Mouse (Mus musculus) lung, embryonic 15.5 days (tissue): ENCODE data around the gene Cyb5rl. TPM values are rescaled to one million over a fixed set of nuclear protein-coding genes. Genes with fewer than 3 reads are reported as not detected.

ENCODE experiments used
- ATAC-seq: fragments of 200-750 bp; cut with Nextera tagmentation; 2 replicates; pipeline ENCODE4 v1.8.0; 2017; ENCODE audit warnings: moderate number of reproducible peaks, borderline replicate concordance; ENCODE audit not compliant: low FRiP score, low TSS enrichment; ENCODE audit errors: extremely low read depth
- H3K27ac ChIP-seq: fragments of 300-500 bp; sonication (generic); 2 replicates; pipeline ENCODE4 v1.5.1; 2015; ENCODE audit warnings: moderate library complexity, mild to moderate bottlenecking, inconsistent platforms
- H3K27me3 ChIP-seq: fragments of 300-500 bp; sonication (generic); 2 replicates; pipeline ENCODE4 v1.6.1; 2015; ENCODE audit warnings: inconsistent platforms
- H3K36me3 ChIP-seq: fragments of 300-500 bp; sonication (generic); 2 replicates; pipeline ENCODE4 v1.6.1; 2015; ENCODE audit warnings: inconsistent platforms
- H3K4me1 ChIP-seq: fragments of 300-500 bp; sonication (generic); 2 replicates; pipeline ENCODE4 v1.6.1; 2015; ENCODE audit warnings: inconsistent platforms
- H3K4me2 ChIP-seq: fragments of 300-500 bp; sonication (generic); 2 replicates; pipeline ENCODE4 v1.6.1; 2015; ENCODE audit warnings: inconsistent platforms, mild to moderate bottlenecking, moderate library complexity
- H3K4me3 ChIP-seq: fragments of 300-500 bp; sonication (generic); 2 replicates; pipeline ENCODE4 v1.5.1; 2015; ENCODE audit warnings: mild to moderate bottlenecking, inconsistent platforms
- H3K9ac ChIP-seq: fragments of 300-500 bp; sonication (generic); 2 replicates; pipeline ENCODE4 v1.6.1; 2015; ENCODE audit warnings: inconsistent platforms
- H3K9me3 ChIP-seq: fragments of 300-500 bp; sonication (generic); 2 replicates; pipeline ENCODE4 v1.6.1; 2016; ENCODE audit warnings: inconsistent platforms
- WGBS: fragments of 180-500 bp; shearing (Covaris S2); methylation state at CpG from one replicate; pipeline ENCODE4 v1.1.7; 2015; 5-methylcytosine and 5-hydroxymethylcytosine counted together
- polyA plus RNA-seq: library from polyadenylated mRNA; unstranded; fragments of >200 nt; fragmentation: Nextera tagmentation; extraction: Ambion mirVana; gene quantifications from 2 replicates; pipeline ENCODE4 v1.2.1, GENCODE M21; 2015

Gene Cyb5rl
- polyA plus RNA-seq, 1 experiment from 2014 or later, result 6.1 TPM

DNA sequence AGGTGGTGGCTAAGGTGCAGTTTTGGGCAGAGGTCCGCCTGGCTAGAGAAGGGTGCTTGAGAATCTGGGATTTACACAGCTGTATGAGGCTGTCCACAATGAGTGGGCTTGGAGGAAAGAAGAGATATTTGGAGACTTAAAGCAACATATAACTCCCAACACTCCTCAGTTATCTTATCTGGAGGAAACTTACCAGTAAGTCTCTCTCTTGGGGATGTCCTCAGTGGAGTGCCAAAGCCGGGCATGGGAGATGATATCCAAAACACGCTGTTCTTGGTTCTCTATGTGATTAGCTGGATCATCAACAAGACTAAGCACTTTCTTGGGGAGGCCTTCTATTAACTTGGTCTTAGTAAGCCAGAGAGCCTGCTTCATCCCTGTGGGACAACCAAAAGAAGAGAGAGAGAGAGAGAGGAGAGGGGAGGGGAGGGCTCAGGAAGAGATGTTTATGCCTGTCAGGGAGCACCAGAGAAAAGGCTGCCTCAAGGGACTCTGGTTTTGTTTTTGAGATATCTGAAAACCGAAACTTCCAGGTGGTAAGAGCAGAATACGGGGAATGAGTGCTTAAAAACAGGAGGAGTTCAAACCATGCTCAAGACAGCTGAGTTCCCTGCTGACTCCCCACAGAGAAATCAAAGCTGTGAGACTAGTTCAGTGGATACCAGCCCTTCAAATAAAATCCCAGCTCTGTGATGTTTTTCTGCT is 2.2 kb upstream of the Cyb5rl start:
- Histone ChIP-seq H3K4me2 (no peak overlapping the region), H3K9me3 (no peaks in the 10 kb centered on the region), H3K27ac (no peak overlapping the region), H3K36me3 (peaks cover 43% of the 10 kb centered on the region), H3K4me3 (no peak overlapping the region), H3K4me1 (peaks cover 16% of the 10 kb centered on the region), H3K27me3 (no peaks in the 10 kb centered on the region), H3K9ac (no peak overlapping the region)
- ATAC-seq, result no peak
- WGBS, result 83% methylated on average over 5 of the region's 5 CpGs

DNA sequence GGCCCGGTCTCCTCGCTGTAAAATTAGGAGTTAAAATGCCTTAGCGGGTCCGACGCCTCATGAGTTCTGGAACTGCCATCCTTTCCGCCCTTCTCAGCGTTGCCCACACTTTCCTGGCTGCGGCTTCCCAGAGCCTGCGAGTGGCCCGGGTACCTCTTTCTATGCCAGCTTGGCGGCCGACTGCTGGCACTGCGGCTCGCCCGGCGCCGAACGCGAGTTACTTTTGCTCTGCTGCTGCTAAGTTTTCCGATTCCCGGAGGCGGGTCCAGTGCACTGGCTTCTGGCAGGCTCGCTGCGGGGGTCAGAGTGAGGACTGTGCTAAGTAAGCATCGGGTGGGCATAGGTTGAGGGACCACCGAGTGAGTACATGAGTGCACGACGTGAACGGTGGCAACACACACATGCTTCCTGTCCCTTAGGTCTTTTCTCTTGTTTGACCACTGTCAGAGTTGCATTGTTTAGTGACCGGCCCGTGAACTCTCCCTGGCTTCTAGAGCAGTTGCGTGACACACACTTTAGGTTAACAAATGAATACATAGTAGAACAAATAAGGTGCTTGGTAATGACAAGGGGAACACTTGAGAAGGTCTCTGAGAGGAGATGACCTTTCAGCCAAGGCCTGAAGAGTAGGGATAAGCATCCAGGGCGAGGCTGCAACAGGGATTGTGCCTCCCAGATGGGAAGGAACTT is 508 bp downstream of the Cyb5rl start:
- peak; percentile 40; the same call in 1 of the 2 replicates for ATAC-seq
- Histone ChIP-seq H3K9me3 (no peaks in the 10 kb centered on the region), H3K4me2 (peak overlapping the region; percentile 96), H3K4me3 (peak overlapping the region; percentile 78), H3K4me1 (peaks cover 16% of the 10 kb centered on the region), H3K9ac (peak overlapping the region; percentile 69), H3K36me3 (peaks cover 19% of the 10 kb centered on the region), H3K27ac (peak overlapping the region; percentile 58), H3K27me3 (no peaks in the 10 kb centered on the region)
- WGBS, result 4% methylated on average over 33 of the region's 33 CpGs

DNA sequence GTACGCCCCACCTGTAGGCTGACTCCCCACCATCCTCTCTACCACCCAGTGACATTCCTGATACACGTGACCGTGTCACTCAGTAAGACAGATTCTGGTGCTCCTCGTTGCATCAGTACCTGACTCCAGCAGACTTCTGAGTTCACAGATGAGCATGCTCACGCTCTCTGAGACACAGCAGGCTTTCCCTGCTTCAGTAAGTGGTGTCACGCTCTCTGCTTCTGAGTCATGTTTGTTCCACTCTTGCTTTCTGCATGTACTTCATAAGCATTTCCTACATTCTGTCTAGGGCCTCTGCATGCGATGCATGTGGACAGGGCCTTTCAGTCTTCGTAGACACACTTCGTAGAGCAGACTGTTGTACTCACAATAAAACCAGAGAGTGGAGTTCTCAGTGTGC is 5.6 kb downstream of the Cyb5rl start:
- H3K27ac ChIP-seq, result no peak overlapping the region
- no peaks in the 10 kb centered on the region for H3K27me3 ChIP-seq
- no peaks in the 10 kb centered on the region for H3K36me3 ChIP-seq
- H3K9ac ChIP-seq, result no peak overlapping the region
- peaks cover 4% of the 10 kb centered on the region for H3K4me1 ChIP-seq
- H3K9me3 ChIP-seq, result no peaks in the 10 kb centered on the region
- H3K4me3 ChIP-seq, result no peak overlapping the region
- H3K4me2 ChIP-seq, result no peak overlapping the region
- WGBS, result 79% methylated on average over 9 of the region's 9 CpGs
- no peak for ATAC-seq

DNA sequence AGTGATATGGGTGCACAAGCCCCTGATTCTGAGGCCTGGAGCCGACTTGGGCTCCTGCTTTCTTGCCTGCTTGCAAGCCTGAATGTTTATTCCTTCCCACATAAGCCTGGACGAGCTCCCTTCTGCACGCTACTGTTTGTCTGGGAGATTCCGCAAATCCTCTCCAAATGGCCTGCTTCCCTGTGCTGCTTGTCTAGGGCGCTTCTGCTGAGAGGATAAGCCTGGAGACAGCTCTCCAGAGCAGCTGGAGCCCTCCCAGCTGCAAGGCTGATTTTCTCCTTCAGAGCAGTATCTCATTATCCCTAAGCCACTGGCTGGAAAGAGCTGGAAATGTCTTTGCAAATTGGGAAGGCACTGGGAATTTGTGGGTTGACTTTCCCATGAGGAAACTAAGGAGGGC is 8.7 kb downstream of the Cyb5rl start:
- no peak overlapping the region for H3K4me2 ChIP-seq
- no peaks in the 10 kb centered on the region for H3K36me3 ChIP-seq
- 54% methylated on average over 5 of the region's 5 CpGs for WGBS
- H3K4me1 ChIP-seq, result no peaks in the 10 kb centered on the region
- H3K9ac ChIP-seq, result no peak overlapping the region
- H3K27ac ChIP-seq, result no peak overlapping the region
- no peak overlapping the region for H3K4me3 ChIP-seq
- ATAC-seq, result no peak
- no peaks in the 10 kb centered on the region for H3K9me3 ChIP-seq
- H3K27me3 ChIP-seq, result no peaks in the 10 kb centered on the region

DNA sequence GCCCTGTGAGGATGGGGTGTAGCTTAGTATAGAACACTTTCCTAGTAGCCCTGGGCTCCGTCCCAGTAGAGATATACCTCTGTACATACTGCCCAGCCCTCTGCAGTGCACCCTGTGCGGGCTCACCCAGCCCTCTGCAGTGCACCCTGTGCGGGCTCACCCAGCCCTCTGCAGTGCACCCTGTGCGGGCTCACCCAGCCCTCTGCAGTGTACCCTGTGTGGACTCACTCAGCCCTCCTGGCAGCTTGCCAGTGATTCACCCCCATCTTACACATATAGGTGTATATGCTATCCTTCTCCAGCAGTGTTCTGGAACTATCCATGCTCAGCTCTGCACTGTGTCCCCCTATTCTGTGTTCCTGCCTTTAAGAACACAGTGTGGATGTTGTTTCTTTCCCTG is 12.1 kb downstream of the Cyb5rl start:
- H3K9ac ChIP-seq, result no peak overlapping the region
- no peaks in the 10 kb centered on the region for H3K27me3 ChIP-seq
- 76% methylated on average over 4 of the region's 4 CpGs for WGBS
- H3K4me3 ChIP-seq, result no peak overlapping the region
- no peak for ATAC-seq
- no peaks in the 10 kb centered on the region for H3K4me1 ChIP-seq
- H3K4me2 ChIP-seq, result no peak overlapping the region
- H3K9me3 ChIP-seq, result no peaks in the 10 kb centered on the region
- no peaks in the 10 kb centered on the region for H3K36me3 ChIP-seq
- no peak overlapping the region for H3K27ac ChIP-seq

DNA sequence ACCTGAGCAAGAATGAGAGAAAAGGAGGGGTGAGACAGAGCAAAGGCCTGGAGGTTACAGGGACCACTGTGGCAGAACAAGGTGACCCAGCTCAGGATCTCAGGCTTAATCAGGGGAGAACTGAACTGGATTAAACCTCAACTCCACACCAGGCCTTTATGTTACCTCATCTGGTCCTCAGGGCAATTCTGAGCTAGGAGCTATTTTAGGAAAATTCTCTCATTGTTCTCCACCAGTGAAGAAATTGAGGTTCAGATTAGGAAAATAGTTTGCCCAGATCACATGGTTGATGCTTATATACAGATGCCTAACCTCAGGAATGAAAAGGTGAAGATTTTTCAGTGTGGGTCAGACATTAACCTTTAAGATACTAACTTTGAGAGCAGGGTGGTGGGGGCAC is 12.9 kb downstream of the Cyb5rl start:
- H3K9ac ChIP-seq, result no peak overlapping the region
- no peaks in the 10 kb centered on the region for H3K9me3 ChIP-seq
- no peaks in the 10 kb centered on the region for H3K27me3 ChIP-seq
- no peak for ATAC-seq
- H3K4me3 ChIP-seq, result no peak overlapping the region
- no peak overlapping the region for H3K27ac ChIP-seq
- H3K4me2 ChIP-seq, result no peak overlapping the region
- peaks cover 2% of the 10 kb centered on the region; the same call in 1 of the 2 replicates for H3K4me1 ChIP-seq
- no peaks in the 10 kb centered on the region for H3K36me3 ChIP-seq

DNA sequence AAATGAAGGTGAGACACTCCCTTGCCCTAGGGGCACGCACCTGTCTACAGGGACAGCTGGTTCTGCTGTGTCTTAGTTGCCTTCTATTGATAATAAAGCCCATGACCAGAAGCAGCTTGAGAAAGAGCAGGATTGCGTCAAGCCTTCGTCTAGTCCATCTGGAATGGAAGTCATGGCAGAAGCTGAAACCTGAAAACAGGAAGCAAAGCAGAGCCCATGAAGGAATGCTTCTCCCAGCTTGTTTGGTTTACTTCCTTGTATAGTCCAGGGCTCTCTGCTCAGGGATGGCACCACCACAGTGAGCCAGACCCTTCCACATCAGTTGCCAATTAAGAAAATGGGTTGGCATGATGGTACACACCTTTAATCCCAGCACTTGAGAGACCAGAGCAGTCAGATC is 15.4 kb downstream of the Cyb5rl start:
- Histone ChIP-seq H3K9ac (no peak overlapping the region), H3K9me3 (no peaks in the 10 kb centered on the region), H3K4me3 (no peak overlapping the region), H3K4me2 (no peak overlapping the region), H3K27me3 (no peaks in the 10 kb centered on the region), H3K4me1 (peaks cover 4% of the 10 kb centered on the region; the same call in 1 of the 2 replicates), H3K27ac (no peak overlapping the region), H3K36me3 (no peaks in the 10 kb centered on the region)
- WGBS, result 83% methylated on average over 3 of the region's 3 CpGs
- no peak for ATAC-seq

DNA sequence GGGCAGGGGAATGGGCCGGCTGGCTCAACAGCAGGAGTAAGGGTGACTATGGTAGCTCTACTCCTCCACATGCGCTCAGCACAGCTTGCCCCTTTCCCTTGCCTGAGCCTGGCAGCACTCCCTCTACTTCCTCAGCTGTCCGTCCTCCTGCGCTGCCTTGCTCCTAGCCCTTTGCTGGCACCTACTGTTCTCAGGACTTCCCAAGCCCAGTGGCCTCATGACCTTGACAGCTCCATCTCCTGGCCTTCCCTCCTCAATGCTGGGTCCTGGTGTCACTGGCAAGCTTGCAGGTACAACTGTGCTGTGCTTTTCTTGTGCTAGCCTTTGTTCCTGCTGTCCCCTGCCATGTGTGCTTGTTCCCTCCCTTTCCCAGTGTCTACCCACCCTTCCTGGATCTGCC is 16.3 kb downstream of the Cyb5rl start:
- Histone ChIP-seq H3K27me3 (no peaks in the 10 kb centered on the region), H3K9ac (no peak overlapping the region), H3K27ac (no peak overlapping the region), H3K36me3 (no peaks in the 10 kb centered on the region), H3K4me2 (no peak overlapping the region), H3K4me3 (no peak overlapping the region), H3K9me3 (no peaks in the 10 kb centered on the region), H3K4me1 (peaks cover 4% of the 10 kb centered on the region; the same call in 1 of the 2 replicates)
- WGBS, result 86% methylated on average over 4 of the region's 4 CpGs
- no peak for ATAC-seq

DNA sequence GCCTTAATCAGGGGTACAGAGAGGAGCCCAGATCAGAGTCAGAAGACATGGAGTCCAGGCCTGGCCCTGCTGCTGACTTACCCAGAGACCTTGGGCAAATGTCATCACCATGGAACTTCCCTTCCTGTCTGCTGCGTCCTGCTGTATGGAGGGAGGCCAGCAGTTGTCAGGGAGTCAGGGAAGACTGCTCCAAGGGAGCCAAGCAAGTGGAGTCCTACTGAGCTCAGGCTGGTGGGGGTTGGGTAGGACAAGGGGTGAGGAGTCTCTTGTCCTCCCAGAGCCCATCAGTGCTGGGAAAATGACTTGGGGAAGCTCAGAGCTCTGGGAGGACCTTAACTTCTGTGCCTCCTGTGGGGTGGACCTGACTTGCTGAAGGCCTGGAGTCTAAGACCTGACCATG is 17.6 kb downstream of the Cyb5rl start:
- ATAC-seq, result no peak

DNA sequence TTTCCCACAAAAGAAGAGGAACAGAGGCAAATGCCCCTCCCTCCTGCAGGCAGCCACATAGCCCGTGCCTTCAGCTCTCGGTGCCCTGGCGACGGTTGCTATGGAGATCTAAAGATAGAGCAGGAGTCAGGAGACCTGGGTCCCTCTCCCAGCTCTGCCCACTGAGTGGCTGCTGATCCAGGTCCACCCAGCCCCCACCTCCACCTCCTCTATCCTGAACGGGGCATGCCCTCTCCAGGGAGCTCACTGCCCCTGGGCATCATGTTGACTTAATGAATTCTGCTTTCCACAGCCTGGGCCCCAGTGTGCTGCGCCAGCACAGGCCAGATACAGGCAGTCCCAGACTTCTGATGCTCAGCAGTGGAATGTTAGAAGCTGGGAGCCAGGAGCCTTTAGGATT is 18.1 kb downstream of the Cyb5rl start:
- Histone ChIP-seq H3K9me3 (no peaks in the 10 kb centered on the region), H3K4me2 (no peak overlapping the region), H3K36me3 (no peaks in the 10 kb centered on the region), H3K9ac (no peak overlapping the region), H3K4me3 (no peak overlapping the region), H3K4me1 (peaks cover 4% of the 10 kb centered on the region; the same call in 1 of the 2 replicates), H3K27me3 (no peaks in the 10 kb centered on the region), H3K27ac (no peak overlapping the region)
- 14% methylated on average over 6 of the region's 6 CpGs for WGBS
- ATAC-seq, result peak; percentile 54; the same call in 1 of the 2 replicates

More for the DNA sequence above, 17.6 kb downstream of the Cyb5rl start:
- H3K4me1 ChIP-seq, result peaks cover 4% of the 10 kb centered on the region; the same call in 1 of the 2 replicates
- 15% methylated on average over 1 of the region's 1 CpGs for WGBS
- no peak overlapping the region for H3K4me3 ChIP-seq
- H3K4me2 ChIP-seq, result no peak overlapping the region
- H3K27ac ChIP-seq, result no peak overlapping the region
- H3K27me3 ChIP-seq, result no peaks in the 10 kb centered on the region
- H3K36me3 ChIP-seq, result no peaks in the 10 kb centered on the region
- no peak overlapping the region for H3K9ac ChIP-seq
- no peaks in the 10 kb centered on the region for H3K9me3 ChIP-seq

DNA sequence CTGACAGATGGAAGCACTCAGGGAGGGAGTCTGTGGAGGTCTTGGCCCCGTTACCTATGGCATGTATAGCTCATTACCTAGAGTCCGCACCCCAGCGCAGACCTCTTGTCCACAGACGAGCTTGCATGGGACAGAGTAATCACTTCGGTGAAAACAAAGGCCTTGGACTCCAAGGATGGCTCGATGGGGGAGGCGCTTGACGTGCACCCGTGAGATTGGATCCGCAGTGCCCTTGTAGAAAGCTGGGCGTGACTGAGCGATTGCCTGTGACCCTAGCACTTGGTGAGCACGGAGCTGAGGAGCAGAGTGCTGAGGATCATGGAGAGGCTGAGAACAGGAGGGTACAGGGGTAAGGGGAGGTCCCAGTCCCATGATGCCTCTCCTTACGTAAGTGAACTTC is 24.9 kb downstream of the Cyb5rl start:
- H3K4me3 ChIP-seq, result no peak overlapping the region
- no peak for ATAC-seq
- no peak overlapping the region for H3K9ac ChIP-seq
- 72% methylated on average over 14 of the region's 14 CpGs for WGBS
- no peaks in the 10 kb centered on the region for H3K9me3 ChIP-seq
- H3K4me1 ChIP-seq, result no peaks in the 10 kb centered on the region
- no peaks in the 10 kb centered on the region for H3K27me3 ChIP-seq
- no peak overlapping the region for H3K4me2 ChIP-seq
- no peak overlapping the region for H3K27ac ChIP-seq
- no peaks in the 10 kb centered on the region for H3K36me3 ChIP-seq

DNA sequence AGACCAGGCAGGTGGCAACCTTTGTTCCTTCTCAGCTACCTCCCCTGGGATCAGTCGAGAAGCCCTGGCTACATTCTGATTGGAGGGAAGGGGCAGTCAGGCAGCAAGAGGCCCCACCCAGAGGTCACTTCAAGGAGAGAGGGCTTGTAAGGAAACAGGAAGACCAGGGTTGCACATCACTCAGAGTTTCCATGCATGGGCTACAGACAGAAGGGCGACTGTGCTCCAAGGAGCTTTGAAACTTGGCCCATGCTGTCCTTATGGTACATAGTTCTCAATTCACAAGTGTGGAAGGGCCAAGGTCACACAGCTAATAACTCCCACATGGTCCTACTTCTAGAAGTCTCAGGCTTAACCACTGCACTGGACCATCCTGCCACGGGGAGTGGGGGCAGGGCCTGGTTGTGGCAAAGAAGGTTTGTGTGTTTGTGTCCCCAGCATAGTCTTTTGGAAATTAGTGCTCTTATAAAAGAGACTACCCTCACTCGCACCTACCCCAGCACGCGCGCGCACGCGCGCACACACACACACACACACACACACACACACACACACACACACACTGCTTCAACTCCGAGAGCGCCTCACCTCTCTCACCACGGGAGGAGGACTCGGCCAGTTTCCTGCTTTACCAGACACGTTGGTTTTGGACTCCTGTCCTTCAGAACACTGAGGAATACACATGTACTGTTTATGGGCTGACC is 27.8 kb downstream of the Cyb5rl start:
- no peak overlapping the region for H3K9ac ChIP-seq
- no peaks in the 10 kb centered on the region for H3K27me3 ChIP-seq
- no peaks in the 10 kb centered on the region for H3K9me3 ChIP-seq
- no peak for ATAC-seq
- H3K4me3 ChIP-seq, result no peak overlapping the region
- no peaks in the 10 kb centered on the region for H3K36me3 ChIP-seq
- no peak overlapping the region for H3K27ac ChIP-seq
- 70% methylated on average over 16 of the region's 16 CpGs for WGBS
- H3K4me1 ChIP-seq, result no peaks in the 10 kb centered on the region
- no peak overlapping the region for H3K4me2 ChIP-seq
